Mouse (Mus musculus) adrenal gland, adult 8-10 months (tissue): Measurements from ENCODE around the gene Rora. TPM values are rescaled to one million over a fixed set of nuclear protein-coding genes. Genes with fewer than 3 reads are reported as not detected.

Source experiments
- DNase-seq: peaks from one replicate; pipeline ENCODE4 v3.0.0; 2022
- total RNA-seq, 4 experiments: library from RNA; stranded (reverse); gene quantifications; 2 replicates each; pipeline ENCODE4 v1.2.4; 2022

Gene Rora
- total RNA-seq, 4 experiments from 2014 or later = 72.5 to 179 (median 108) TPM

DNA sequence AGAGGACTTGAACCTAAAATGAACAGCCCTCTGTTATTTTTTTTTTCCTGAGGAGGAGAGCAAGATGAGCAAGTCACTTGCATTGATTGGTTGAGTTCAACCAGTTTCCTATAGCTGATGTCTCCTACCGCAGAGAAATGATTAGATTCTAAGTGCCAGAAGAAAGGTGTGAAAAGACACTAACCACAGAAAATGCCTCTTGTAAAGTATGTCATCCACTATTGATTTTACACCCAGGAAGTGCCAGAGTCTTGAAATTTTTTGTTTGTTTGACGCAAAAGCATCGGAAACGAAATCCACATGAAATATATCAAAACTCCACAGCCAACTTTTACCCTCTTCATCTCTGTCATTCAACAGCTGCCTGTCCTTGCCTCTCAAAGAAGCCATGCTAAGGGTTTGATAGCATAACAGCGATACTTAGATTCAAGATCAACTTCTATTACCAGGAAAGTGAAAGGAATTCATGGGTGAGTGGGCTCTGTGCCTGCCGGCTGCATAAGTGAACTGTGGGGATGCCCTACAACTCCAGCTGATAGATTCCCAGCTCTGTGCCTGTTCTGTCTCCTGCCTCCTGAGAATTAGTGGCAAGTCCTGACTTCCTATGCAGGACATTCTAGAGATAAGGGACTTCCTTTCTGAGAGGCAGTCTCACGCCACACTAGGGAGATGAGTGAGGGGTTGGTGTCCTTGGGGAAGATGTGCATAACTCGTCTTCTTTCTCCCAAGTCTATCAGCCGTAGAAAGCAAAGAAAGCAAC, 661.0 kb downstream of the Rora start:
- no peak for DNase-seq

GRCm38 (mm10) chr9:69317527-69318115, 664.0 kb downstream of the Rora start:
- DNase-seq = no peak

DNA sequence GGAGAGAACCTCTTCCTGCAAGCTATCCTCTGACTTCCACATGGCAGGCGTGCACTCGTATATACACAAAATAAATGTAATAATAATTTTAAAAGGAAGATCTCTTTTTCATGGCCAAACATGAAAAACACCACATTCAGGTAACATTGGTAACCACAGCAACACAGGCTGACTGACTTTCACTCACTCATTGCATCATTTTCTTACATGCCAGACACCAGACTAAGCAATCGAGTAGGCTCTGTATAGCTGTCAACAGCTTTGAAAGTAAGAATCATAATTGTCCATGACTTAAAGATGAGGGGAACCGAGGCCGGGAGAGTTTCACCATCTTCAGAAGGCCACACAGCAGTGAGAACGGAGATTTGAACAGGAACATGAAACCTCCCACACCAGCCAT, 665.8 kb downstream of the Rora start:
- no peak for DNase-seq

GRCm38 (mm10) chr9:69319913-69320634, 666.5 kb downstream of the Rora start:
- no peak for DNase-seq

- no peak for DNase-seq
Observed at GRCm38 (mm10) chr9:69320635-69321027, 667.0 kb downstream of the Rora start.

DNA sequence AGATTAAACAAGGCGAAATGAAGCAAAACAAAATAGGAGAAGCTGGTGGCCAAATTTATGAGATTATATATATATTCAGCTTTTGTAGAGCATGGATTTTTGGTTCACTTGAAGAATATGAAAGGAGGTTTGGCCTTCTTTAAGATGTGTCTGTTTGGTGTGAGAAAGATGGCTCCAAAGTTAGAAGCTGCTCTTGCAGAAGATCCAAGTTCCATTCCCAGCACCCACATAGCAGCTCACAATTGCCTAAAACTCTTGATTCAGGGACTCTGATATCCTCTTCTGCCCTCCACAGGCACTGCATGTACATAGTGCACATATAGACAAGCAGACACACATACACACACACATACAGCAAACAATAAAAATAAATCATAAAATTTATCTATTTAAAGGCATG, 668.4 kb downstream of the Rora start:
- DNase-seq = no peak

GRCm38 (mm10) chr9:69323831-69324230, 670.2 kb downstream of the Rora start:
- DNase-seq = no peak

DNA sequence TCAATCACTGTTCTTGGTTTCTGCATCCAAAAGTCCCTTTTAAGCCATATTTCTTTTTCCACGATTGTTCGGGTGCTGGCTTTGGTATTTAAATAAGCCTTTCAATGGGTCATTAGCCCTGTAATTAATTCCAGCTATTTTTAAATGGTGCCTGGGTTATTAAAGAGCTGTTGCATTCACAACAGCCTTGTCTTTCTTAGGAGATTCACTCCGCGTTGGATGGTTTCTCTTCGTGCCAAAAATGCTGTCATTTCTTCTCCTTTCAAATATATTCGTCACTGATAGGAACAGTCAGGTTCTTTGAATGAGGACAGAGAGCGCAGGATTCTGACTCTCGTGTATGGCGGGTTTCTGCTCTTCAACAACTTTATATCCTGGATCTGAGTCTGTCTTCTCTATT, 673.5 kb downstream of the Rora start:
- DNase-seq = no peak

- no peak for DNase-seq
Observed at GRCm38 (mm10) chr9:69327591-69327990, 674.0 kb downstream of the Rora start.

GRCm38 (mm10) chr9:69331790-69332189, 678.2 kb downstream of the Rora start:
- DNase-seq = peak; percentile 41

DNA sequence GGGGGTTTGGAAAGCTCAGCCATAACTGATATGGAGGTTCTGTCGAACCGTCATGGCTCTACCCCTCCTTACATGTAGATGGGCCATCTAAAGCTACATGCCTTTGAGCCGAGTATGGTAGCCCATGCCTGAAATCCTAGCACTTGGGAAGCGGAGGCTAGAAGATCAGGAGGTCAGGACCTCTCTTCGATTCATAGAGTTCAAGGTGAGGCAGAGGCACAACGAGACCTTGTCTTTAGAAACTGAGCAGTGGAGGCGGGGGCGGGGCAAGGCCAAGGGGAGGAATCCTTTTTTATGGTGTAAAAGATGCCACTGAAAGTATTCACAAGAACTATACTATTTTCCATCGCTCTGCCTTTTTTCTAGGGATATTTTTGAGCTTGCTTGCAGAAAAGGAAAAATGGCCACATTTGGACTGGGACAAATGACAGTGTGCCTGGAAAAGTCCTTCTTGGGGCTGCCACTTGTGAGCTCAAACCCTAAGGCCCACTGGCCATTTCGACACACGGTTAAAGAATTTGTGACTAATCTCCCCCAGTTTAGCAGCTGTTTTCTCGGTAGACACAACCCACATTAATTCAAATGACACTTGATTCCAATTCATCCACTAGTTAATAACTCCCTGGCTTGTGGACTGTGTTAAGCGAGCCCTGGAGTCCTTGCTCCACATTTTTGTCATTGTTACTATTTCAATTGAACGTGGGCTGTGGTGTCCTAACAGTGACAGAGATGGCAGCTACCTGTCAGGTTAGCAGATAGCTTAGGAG, 679.4 kb downstream of the Rora start:
- DNase-seq = no peak

DNA sequence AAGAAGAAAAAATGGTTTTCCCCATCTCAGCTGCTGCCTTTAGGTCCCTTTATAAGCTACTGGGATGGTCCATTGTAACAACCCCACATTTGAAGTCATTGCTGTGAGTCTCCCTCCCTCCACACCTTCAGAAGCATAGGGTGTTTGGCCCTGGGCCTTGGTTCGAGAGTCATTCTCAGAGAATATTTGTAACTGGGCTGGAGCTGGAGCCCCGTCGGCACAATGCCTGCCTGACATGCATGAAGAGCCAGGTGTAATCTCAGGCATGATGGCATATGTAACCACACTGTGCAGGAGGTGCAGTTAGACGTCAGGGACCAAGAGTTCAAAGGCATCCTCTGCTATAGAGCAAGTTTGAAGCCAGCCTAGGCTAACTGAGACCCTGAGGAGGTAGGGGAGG, 680.1 kb downstream of the Rora start:
- no peak for DNase-seq

DNA sequence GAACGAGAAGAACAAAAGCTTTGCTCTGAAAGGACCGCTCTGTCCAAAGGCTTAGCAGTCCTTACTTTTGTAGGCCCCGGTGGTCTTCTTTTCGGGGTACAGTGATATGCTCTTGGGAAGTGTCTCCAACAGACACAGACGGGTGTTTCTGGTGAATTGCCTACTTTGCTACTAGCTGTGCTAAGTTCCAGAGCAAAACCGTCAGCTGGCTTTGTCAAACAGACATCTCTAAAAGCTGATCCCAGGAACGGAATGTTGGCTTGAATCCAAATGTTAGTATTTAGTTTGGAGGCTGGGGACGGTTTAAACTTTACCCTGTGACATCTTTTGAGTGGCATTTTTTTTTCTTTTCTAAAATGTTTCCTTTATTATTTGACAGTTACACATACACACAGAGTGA, 680.5 kb downstream of the Rora start:
- no peak for DNase-seq

DNA sequence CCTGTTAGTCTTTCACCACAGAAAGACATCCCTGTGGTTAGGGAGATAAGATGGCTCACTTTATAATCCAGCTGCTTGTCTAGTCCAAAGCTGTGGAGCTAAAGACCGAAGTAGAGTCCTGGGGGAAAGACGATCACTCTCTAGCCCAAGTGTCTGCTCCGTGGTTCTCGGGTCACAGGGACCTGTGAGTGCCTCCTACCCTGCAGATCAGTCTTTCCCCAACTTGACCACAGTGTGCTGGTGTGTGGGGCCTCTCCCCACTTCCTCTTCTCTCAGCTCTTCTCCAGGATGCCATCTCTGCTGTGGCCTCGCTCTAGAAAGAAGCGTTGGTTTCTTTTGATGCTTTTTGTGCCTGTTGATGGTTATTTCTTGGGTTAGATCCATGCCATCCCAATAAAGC, 682.5 kb downstream of the Rora start:
- no peak for DNase-seq

DNA sequence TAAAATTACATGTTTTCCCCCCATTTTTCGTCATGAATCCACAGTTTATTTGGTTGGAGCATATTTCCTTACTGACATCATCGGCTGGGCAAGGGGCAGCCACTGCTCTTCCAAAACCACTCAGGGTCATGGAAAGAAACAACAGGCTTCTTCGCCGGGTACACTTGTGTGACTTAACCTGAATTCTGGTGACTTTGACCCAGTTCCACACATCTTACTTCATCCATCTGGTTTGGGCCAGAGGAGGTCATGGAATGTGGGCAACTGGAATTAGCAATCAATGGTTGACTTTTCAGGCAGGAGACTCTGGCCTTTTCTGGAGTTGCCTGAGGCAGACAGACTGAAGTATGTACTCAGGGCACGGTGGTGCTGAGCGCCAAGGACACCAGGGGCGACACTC, 685.6 kb downstream of the Rora start:
- DNase-seq = peak; percentile 47

- DNase-seq = no peak
Observed at GRCm38 (mm10) chr9:69339829-69340228, 686.2 kb downstream of the Rora start.

- no peak for DNase-seq
Observed at GRCm38 (mm10) chr9:69340421-69340820, 686.8 kb downstream of the Rora start.

- DNase-seq = no peak
Observed at GRCm38 (mm10) chr9:69343881-69344280, 690.3 kb downstream of the Rora start.

DNA sequence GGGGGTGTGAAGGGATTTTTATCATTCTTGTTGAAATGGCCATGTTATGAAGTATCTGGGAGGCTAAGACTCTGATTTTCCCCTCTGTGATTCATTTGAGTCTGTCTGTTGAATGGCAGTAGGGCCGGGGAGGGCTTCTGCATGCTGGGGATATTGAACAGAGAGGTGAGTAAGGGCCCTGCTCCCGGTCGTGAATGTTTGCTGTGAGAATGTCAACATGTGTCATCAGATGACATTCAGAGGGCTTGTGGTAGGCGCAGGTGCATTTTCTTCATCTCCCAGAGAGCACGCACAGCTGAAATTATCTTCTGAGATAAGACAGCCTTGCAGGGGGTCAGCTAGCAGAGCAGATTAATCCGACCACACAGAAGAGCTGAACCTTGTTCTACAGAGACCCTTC, 692.0 kb downstream of the Rora start:
- no peak for DNase-seq

GRCm38 (mm10) chr9:69347796-69348195, 694.2 kb downstream of the Rora start:
- no peak for DNase-seq

- DNase-seq = no peak
Observed at GRCm38 (mm10) chr9:69349537-69349936, 696.0 kb downstream of the Rora start.

DNA sequence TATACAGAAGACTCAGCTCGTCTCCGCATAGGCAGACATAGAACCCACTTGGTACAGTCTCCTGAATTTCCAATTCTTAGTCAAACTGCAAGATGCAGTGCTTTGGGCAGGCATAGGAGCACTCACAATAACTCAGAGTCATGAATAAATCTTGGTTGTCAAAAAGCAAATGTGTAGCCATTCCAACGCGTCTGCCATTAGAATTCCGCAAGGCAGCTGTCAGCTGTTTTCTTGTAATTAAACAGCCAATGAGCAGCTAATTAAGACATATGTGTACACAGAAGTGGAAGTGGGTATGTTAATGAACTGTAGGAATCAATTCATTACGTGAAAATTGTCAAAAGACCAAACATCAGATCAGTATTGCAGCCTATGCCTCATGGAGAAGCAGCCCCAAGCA, 700.6 kb downstream of the Rora start:
- DNase-seq = no peak

GRCm38 (mm10) chr9:69357834-69358233, 704.2 kb downstream of the Rora start:
- peak; percentile 40 for DNase-seq
